Mouse (Mus musculus) G1E (cell line): ENCODE measurements around the gene Il10.

ENCODE experiments used
- CTCF ChIP-seq: IDR thresholded peaks from 2 replicates; pipeline ENCODE4 v1.5.1; 2012; ENCODE audit warnings: low read depth, low read length, inconsistent platforms, mixed read lengths
- GATA1 ChIP-seq: IDR thresholded peaks from 2 replicates; pipeline ENCODE4 v1.6.1; 2012; ENCODE audit warnings: borderline replicate concordance, low read length, inconsistent platforms, mixed read lengths
- POLR2AphosphoS5 ChIP-seq: IDR thresholded peaks from 2 replicates; pipeline ENCODE4 v1.6.1; 2012; ENCODE audit warnings: low read depth, low read length, inconsistent platforms; ENCODE audit not compliant: insufficient replicate concordance
- TAL1 ChIP-seq: conservative IDR thresholded peaks from 2 replicates; pipeline ENCODE4 v1.6.1; 2012; ENCODE audit warnings: low read depth, low read length, inconsistent platforms, mixed read lengths

- TF ChIP-seq CTCF (no peak), GATA1 (no peak), TAL1 (no peak), POLR2AphosphoS5 (no peak)
Measured at GRCm38 (mm10) chr1:131042263-131042662, 22.6 kb downstream of the Il10 start.
